Mouse (Mus musculus) G1E-ER4 (cell line): ENCODE results near the gene Lypla2. TPM values are rescaled to one million over a fixed set of nuclear protein-coding genes. Genes with fewer than 3 reads are reported as not detected.

ENCODE experiments used
- GATA1 ChIP-seq: IDR thresholded peaks from one replicate; pipeline ENCODE4 v1.8.0; 2012; ENCODE audit warnings: low read length, inconsistent platforms
- polyA plus RNA-seq: library from polyadenylated mRNA; stranded (reverse); fragments of >175 nt; gene quantifications from 2 replicates; pipeline ENCODE4 v1.2.3, GENCODE M21; 2012

Lypla2 gene
- polyA plus RNA-seq, 1 experiment, result 299 TPM

DNA sequence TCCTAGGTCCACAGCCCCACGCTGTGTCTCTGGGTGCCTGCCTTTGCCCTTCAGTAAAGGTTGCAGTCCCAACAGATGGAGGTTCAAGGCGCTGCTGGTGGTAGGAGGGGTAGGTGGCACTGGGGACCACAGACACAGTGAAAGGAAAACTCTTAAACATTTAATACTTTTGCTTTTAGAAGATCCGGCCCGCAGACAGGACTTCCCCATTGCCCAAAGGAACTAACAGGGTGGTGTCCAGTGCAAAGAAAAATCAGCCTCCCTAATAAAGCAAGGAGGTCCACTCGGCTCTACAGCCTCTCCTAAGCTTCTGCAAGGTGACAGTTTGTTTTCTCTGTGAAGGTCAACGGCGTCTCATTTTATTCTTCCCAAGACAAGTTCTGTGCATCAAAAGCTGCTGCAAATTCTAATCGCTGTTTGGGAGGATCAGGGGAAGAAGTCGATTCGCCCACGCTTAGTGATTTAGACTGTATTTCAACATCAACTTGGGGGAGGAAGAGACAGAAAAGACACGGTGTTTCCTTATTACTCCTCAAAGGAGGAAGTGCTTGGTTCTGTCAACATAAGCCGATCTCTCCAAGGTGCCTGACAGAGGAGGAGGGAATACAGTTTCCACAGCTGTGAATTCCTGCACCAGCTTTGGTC is 53.7 kb downstream of the Lypla2 start:
- no peak for TF ChIP-seq GATA1

Other genes with a start within 250 kb of the Lypla2 start
- not detected in 2 replicates for gene Il22ra1, start 244.5 kb downstream of the Lypla2 start, polyA plus RNA-seq
- not detected in 2 replicates for gene Myom3, start 212.9 kb downstream of the Lypla2 start, polyA plus RNA-seq
- 358 and 475 TPM in 2 replicates for gene Srsf10, start 116.9 kb downstream of the Lypla2 start, polyA plus RNA-seq
- 7.3 and 10.5 TPM in 2 replicates for gene Pnrc2, start 98.8 kb downstream of the Lypla2 start, polyA plus RNA-seq
- gene Cnr2, start 77.2 kb downstream of the Lypla2 start, polyA plus RNA-seq, result 2.2 and 2.7 TPM in 2 replicates
- gene Fuca1, start 51.9 kb downstream of the Lypla2 start, polyA plus RNA-seq, result 12.6 and 12.7 TPM in 2 replicates
- 34.3 and 39.4 TPM in 2 replicates for gene Hmgcl, start 26.2 kb downstream of the Lypla2 start, polyA plus RNA-seq
- gene Gale, start 8.9 kb downstream of the Lypla2 start, polyA plus RNA-seq, result 25.8 and 31.1 TPM in 2 replicates
- gene Pithd1, start 14.6 kb upstream of the Lypla2 start, polyA plus RNA-seq, result 86.7 and 109 TPM in 2 replicates
- 7.7 and 8.3 TPM in 2 replicates for gene Eloa, start 49.1 kb upstream of the Lypla2 start, polyA plus RNA-seq
- 1,675 and 1,773 TPM in 2 replicates for gene Rpl11, start 80.8 kb upstream of the Lypla2 start, polyA plus RNA-seq
- gene Id3, start 170.9 kb upstream of the Lypla2 start, polyA plus RNA-seq, result 0.08 and 0.11 TPM in 2 replicates
- gene E2f2, start 199.8 kb upstream of the Lypla2 start, polyA plus RNA-seq, result 42.9 and 49.6 TPM in 2 replicates
- gene Asap3, start 233.7 kb upstream of the Lypla2 start, polyA plus RNA-seq, result 0.04 and 0.08 TPM in 2 replicates